Mouse (Mus musculus): Measurements from ENCODE around the gene Rimkla. TPM values are rescaled to one million over a fixed set of nuclear protein-coding genes. Genes with fewer than 3 reads are reported as not detected.

The Rimkla gene
- total RNA-seq, 2 experiments from 2014 or later, result not detected

DNA sequence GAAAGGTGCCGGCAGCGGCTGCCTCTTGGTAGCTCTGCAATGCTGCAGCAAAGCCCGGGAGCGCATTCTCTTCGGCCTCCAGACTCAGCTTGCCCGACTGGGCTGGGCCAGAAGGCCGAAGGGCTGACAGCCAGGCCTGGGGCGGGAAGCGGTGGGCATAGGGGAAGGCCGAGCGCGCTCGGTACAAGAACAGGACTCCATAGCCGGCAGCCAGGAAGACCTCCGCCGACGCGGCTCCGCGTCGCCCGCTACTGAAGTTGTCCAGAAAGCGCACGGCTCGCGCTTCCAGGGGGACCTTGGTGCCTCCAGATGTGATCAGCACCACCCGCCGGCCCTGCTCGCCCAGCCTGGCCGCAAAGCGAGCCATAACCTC lies 70.5 kb downstream of the Rimkla start:
- ATAC-seq (replicated peaks; ENCODE audit: poor library complexity), result no peak

DNA sequence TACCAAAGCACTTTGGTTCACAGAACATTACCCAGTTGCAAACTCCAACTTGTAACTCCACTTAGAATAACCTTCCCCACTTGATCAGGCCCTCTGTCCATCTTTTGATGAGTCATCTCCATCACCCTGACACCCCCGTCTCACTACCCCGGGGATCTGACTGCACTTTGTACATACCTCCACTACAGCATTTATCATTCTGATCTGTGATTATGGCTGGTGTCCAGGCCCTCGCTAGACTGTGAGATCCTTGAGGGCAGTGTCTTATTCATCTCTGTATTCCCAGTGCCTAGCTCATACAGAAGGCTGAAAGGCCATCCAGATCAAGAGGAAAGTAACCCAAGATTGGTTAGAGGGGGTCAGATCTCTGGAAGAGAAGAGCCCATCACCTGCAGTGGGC lies 71.2 kb downstream of the Rimkla start:
- ATAC-seq (replicated peaks; ENCODE audit: poor library complexity), result no peak

DNA sequence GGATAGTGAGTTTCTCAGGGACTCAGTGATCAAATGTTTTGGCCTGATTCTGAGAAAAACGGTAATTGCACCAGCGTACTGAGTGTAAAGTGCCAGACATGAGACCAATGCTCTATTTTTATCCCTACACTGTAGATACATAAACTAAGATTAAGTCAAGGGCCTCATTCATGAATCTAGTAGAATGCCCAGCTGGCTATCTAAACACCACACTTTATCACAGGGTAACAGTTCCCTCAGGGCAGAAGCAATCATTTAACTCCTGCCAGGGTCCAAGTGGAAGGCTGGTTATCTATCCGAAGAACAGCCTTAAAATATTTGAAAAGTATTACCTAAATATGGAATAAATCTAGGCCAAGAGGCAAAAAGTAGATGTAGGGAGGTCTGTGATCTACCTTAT lies 74.5 kb downstream of the Rimkla start:
- ATAC-seq (replicated peaks; ENCODE audit: poor library complexity), result peak; percentile 36

DNA sequence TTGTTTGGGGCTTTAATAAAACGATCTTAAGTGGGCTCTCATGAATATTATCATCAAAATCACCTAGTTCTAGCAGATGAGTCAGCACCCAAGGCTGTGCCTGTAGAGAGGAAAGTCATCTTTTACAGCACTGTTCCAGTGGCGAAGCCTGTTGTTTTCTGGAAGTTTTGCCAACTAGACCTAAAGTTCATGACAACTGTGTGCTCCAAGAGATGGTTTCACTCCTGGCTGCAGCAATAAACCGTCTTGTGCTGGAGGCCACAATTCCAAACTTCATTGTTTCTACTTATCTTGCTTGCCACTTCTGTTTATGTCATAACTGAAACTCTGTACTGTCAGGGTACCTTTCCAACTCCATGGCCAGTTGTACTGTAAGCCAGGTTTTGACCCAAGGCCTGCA lies 75.2 kb downstream of the Rimkla start:
- ATAC-seq (replicated peaks; ENCODE audit: poor library complexity), result no peak

Other genes starting within 250 kb of the Rimkla start
- gene Cldn19, start 237.2 kb downstream of the Rimkla start, total RNA-seq (2015), result not detected in 2 replicates
- gene Cldn19, start 237.2 kb downstream of the Rimkla start, total RNA-seq (2017), result not detected in 2 replicates
- gene Ybx1, start 198.0 kb downstream of the Rimkla start, total RNA-seq (2015), result 1,533 and 1,599 TPM in 2 replicates
- 1,470 and 1,694 TPM in 2 replicates for gene Ybx1, start 198.0 kb downstream of the Rimkla start, total RNA-seq (2017)
- gene Ppih, start 172.1 kb downstream of the Rimkla start, total RNA-seq (2015), result 137 and 138 TPM in 2 replicates
- gene Ppih, start 172.1 kb downstream of the Rimkla start, total RNA-seq (2017), result 161 and 163 TPM in 2 replicates
- gene Ccdc30, start 77.1 kb downstream of the Rimkla start, total RNA-seq (2015), result 0.66 TPM in 1 of 2 replicates, not detected in the other
- gene Ccdc30, start 77.1 kb downstream of the Rimkla start, total RNA-seq (2017), result 0.14 and 1.0 TPM in 2 replicates
- 12.5 and 15.9 TPM in 2 replicates for gene Ppcs, start 70.2 kb downstream of the Rimkla start, total RNA-seq (2015)
- 10.4 and 10.7 TPM in 2 replicates for gene Ppcs, start 70.2 kb downstream of the Rimkla start, total RNA-seq (2017)
- gene Zmynd12, start 69.8 kb downstream of the Rimkla start, total RNA-seq (2015), result not detected in 2 replicates
- gene Zmynd12, start 69.8 kb downstream of the Rimkla start, total RNA-seq (2017), result not detected in 2 replicates
- gene Foxj3, start 44.4 kb upstream of the Rimkla start, total RNA-seq (2015), result 26.5 and 45.1 TPM in 2 replicates
- 12.0 and 32.4 TPM in 2 replicates for gene Foxj3, start 44.4 kb upstream of the Rimkla start, total RNA-seq (2017)
- 0.44 and 0.83 TPM in 2 replicates for gene Frg2f1, start 46.9 kb upstream of the Rimkla start, total RNA-seq (2015)
- gene Frg2f1, start 46.9 kb upstream of the Rimkla start, total RNA-seq (2017), result 0.88 TPM in 1 of 2 replicates, not detected in the other
- not detected in 2 replicates for gene Guca2a, start 145.1 kb upstream of the Rimkla start, total RNA-seq (2015)
- gene Guca2a, start 145.1 kb upstream of the Rimkla start, total RNA-seq (2017), result not detected in 2 replicates
- gene Guca2b, start 166.3 kb upstream of the Rimkla start, total RNA-seq (2015), result not detected in 2 replicates
- gene Guca2b, start 166.3 kb upstream of the Rimkla start, total RNA-seq (2017), result not detected in 2 replicates
- gene Hivep3, start 241.2 kb upstream of the Rimkla start, total RNA-seq (2015), result 6.6 and 7.2 TPM in 2 replicates
- gene Hivep3, start 241.2 kb upstream of the Rimkla start, total RNA-seq (2017), result 0.83 and 3.2 TPM in 2 replicates